Mouse (Mus musculus): ENCODE measurements around the gene Tspan13.

The Tspan13 gene

DNA sequence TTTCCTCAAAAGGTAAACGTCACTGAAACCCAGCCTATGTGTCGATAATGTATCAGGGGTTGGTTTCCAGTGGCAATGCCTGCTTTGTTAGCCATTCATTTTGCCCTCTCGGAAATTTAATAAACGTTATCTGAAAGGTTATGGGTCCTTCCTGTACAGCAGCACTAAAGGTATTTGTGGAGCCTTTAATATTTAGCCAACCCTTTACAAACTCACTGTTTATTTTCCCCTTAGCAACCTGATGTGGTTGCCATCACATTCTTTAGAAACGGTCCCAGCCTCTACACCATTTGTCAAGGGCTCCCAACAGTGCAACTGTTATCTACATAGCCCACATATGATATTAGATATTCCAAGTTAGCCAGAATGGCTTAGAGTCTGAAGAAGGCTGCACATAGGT is 62.7 kb downstream of the Tspan13 start:
- DNase-seq (ENCODE audit: low read depth in 2 of 2, low spot score in 2 of 2): no peak

DNA sequence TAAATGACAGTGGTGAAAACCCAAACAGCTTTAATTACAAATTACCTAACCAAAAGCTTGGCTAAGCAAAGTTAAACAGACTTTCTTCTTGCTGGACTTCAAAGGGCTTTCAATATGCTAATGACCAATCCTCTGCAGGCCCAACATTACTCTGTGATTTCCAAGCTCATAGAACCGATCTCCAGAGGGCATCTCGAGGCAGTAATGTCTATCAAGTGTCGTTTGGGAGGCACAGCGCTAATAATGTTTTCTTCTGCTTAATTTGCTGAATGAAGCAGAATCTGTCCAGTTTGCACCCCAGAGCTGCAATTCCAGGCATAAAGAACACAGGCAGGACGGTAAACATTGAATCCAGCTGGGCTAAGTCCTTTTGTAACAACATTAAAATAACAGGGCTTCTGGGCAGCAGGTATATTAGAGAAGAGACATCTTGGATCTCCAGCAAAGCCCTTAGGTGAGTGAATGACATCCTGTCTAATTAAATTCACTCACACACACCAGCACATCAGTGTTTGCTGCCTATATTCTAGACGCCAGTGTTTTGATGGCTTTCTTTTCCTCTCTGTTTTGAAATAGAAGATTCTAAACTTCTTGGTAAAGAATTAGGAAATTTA is 64.6 kb downstream of the Tspan13 start:
- DNase-seq (ENCODE audit: low read depth in 2 of 2, low spot score in 2 of 2): no peak

DNA sequence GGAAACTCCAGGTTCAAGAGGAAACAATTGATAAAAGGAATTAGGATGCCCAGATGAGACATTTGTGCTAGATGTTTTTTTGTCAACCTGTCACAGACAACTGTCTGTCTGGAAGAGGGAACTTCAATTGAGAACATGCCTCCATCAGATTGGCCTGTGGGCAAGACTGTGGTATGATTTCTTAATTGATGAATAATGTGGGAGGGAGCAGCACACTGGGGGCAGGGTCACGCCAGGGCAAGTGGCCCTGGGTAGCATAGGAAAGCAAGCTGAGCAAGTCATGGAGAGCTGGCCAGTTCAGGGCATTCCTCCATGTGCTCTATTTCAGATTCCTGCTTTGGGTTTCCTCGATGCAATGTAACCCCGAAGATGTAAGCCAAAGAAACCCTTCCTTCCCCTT is 66.4 kb downstream of the Tspan13 start:
- no peak for DNase-seq (ENCODE audit: low read depth in 2 of 2, low spot score in 2 of 2)

GRCm38 (mm10) chr12:35966768-35967141 is 75.5 kb downstream of the Tspan13 start:
- no peak for DNase-seq (ENCODE audit: low read depth in 2 of 2, low spot score in 2 of 2)

- no peak for DNase-seq (ENCODE audit: low read depth in 2 of 2, low spot score in 2 of 2)
These were observed 76.1 kb downstream of the Tspan13 start for GRCm38 (mm10) chr12:35966098-35966767.

All from CD8-positive naive resting alpha-beta T cell, adult 2 months (primary cell).